Mouse (Mus musculus) testis, adult 2 months (tissue): ENCODE measurements around the gene Tsc22d4. TPM values are rescaled to one million over a fixed set of nuclear protein-coding genes. Genes with fewer than 3 reads are reported as not detected.

Experiments
- H3K27ac ChIP-seq: fragments of 200-500 bp; 2 replicates; pipeline ENCODE4 v1.5.1; 2012; ENCODE audit warnings: low read depth, low read length; ENCODE audit not compliant: control insufficient read depth, insufficient read depth
- H3K27me3 ChIP-seq: fragments of 200-500 bp; 2 replicates; pipeline ENCODE4 v1.6.1; 2012; ENCODE audit warnings: mild to moderate bottlenecking, low read length, moderate library complexity; ENCODE audit not compliant: control insufficient read depth, insufficient read depth
- H3K36me3 ChIP-seq: fragments of 200-500 bp; 2 replicates; pipeline ENCODE4 v1.6.1; 2012; ENCODE audit warnings: mild to moderate bottlenecking, low read length; ENCODE audit not compliant: control insufficient read depth, insufficient read depth
- H3K4me1 ChIP-seq: fragments of 200-500 bp; 2 replicates; pipeline ENCODE4 v1.6.1; 2012; ENCODE audit warnings: low read length; ENCODE audit not compliant: control insufficient read depth, insufficient read depth
- H3K4me3 ChIP-seq: fragments of 200-500 bp; 2 replicates; pipeline ENCODE4 v1.5.1; 2012; ENCODE audit warnings: low read depth, mild to moderate bottlenecking, low read length, moderate library complexity, mixed read lengths; ENCODE audit not compliant: control insufficient read depth
- CTCF ChIP-seq: fragments of 200-500 bp; IDR thresholded peaks from 2 replicates; pipeline ENCODE4 v1.5.1; 2012; ENCODE audit warnings: low read depth, mild to moderate bottlenecking, inconsistent platforms, low read length, moderate library complexity; ENCODE audit not compliant: control insufficient read depth, insufficient read depth, insufficient replicate concordance
- POLR2A ChIP-seq: fragments of 200-500 bp; IDR thresholded peaks from 2 replicates; pipeline ENCODE4 v1.6.1; 2012; ENCODE audit warnings: low read depth, mild to moderate bottlenecking, inconsistent platforms, low read length, moderate library complexity; ENCODE audit not compliant: control insufficient read depth
- polyA plus RNA-seq: library from polyadenylated mRNA; depleted of rRNA; stranded (reverse); fragments of >200 nt; gene quantifications from 2 replicates; pipeline ENCODE4 v1.2.3, GENCODE M21; 2012

Gene Tsc22d4
- polyA plus RNA-seq, 1 experiment = 435 TPM

- Histone ChIP-seq H3K27ac (no peak overlapping the region), H3K36me3 (no peaks in the 10 kb centered on the region; the same call in 1 of the 2 replicates), H3K4me1 (peaks cover 5% of the 10 kb centered on the region), H3K4me3 (no peak overlapping the region), H3K27me3 (no peaks in the 10 kb centered on the region)
- TF ChIP-seq POLR2A = no peak
- TF ChIP-seq CTCF = no peak
Observed at GRCm38 (mm10) chr5:137775587-137776290, 30.2 kb downstream of the Tsc22d4 start.

GRCm38 (mm10) chr5:137776408-137776918, 30.9 kb downstream of the Tsc22d4 start:
- Histone ChIP-seq H3K27me3 (no peaks in the 10 kb centered on the region), H3K4me3 (no peak overlapping the region), H3K36me3 (no peaks in the 10 kb centered on the region; the same call in 1 of the 2 replicates), H3K27ac (no peak overlapping the region), H3K4me1 (peaks cover 5% of the 10 kb centered on the region)
- no peak for TF ChIP-seq CTCF
- no peak for TF ChIP-seq POLR2A

DNA sequence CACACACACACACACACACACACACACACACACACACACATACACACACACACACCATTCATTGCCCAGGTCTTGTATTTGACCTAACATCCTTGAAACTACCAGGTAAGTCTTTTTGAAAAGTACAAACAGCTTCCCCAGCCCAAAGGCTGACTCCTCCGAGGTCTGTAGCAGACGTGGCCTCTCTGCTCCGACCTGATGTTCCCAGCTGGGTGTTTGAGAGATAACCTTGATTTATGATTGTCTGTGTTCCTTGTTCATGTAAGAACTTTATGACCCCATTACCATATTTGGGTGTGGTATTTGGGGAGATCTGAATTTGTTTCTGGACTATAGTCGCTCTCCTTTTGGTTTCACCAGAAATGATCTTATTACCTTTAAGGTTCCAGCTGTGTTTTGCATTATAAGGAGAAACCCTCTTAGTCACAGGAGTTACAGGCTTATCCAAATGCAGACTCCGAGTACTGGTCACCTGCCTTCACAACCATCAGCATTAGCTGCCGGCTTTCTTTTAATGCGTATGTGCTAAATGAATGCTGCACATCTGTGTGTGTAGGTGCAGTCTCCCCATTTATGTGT, 31.8 kb downstream of the Tsc22d4 start:
- Histone ChIP-seq H3K27ac (no peak overlapping the region), H3K36me3 (no peaks in the 10 kb centered on the region; the same call in none of the 2 replicates), H3K4me1 (peaks cover 5% of the 10 kb centered on the region), H3K4me3 (no peak overlapping the region), H3K27me3 (no peaks in the 10 kb centered on the region)
- no peak for TF ChIP-seq POLR2A
- TF ChIP-seq CTCF = no peak

- Histone ChIP-seq H3K4me3 (peak within 1 kb of the TSS; percentile 89), H3K36me3 (no peaks in the 10 kb centered on the region; the same call in none of the 2 replicates), H3K27me3 (no peaks in the 10 kb centered on the region), H3K27ac (peak within 1 kb of the TSS; percentile 77), H3K4me1 (peaks cover 5% of the 10 kb centered on the region)
- TF ChIP-seq CTCF (no peak), POLR2A (peak; percentile 72; the same call in 1 of the 2 replicates)
Observed at GRCm38 (mm10) chr5:137778635-137779034, 33.1 kb downstream of the Tsc22d4 start, which contains the start of gene Ppp1r35. Gene Ppp1r35, plus strand, starts transcription at chr5:137778849.

DNA sequence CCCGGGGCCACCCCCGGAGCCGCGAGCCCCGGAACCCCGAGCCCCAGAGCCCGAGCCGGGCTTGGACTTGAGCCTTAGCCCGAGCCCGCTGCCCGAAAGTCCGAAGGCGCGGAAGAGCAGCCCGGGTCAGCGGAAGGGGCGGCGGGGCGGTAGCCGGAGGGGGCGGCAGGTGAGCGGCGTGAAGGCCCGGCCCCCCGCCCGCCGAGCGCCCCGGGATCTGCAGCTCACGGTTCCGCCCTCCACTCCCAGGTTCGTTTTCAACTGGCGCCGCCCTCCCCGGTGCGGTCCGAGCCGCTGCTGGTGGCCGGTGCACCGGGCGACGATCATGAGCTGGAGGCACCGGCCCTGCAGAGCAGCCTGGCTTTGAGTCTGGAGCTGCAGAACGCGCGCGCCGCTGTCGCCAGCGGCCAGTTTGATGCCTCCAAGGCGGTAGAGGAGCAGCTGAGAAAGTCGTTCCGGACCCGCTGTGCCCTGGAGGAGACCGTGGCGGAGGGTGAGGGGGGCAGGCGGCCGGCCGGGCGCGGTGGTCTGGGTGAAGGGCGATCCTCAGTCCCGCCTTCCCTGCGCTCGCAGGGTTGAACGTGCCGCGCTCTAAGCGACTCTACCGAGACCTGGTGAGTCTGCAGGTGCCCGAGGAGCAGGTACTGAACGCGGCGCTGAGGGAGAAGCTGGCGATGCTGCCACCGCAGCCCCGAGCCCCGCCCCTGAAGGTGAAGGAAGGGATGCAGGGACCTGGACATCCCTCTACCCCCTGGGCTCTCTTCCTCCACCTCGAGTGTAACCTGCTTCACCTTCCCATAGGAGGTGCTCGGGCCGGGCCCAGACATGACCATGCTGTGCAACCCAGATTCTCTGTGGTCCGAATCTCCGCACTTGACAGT, 33.8 kb downstream of the Tsc22d4 start:
- Histone ChIP-seq H3K4me1 (peaks cover 5% of the 10 kb centered on the region), H3K27me3 (no peaks in the 10 kb centered on the region), H3K4me3 (peak overlapping the region; percentile 89), H3K27ac (peak overlapping the region; percentile 77), H3K36me3 (no peaks in the 10 kb centered on the region; the same call in none of the 2 replicates)
- TF ChIP-seq POLR2A (no peak), CTCF (0 out of 2 replicates have a peak, but pooled peaks have one; percentile 2)

- H3K36me3 ChIP-seq = no peaks in the 10 kb centered on the region; the same call in none of the 2 replicates
- H3K4me1 ChIP-seq = peaks cover 15% of the 10 kb centered on the region
- H3K27me3 ChIP-seq = no peaks in the 10 kb centered on the region
- TF ChIP-seq POLR2A (no peak), CTCF (no peak)
- H3K4me3 ChIP-seq = no peak overlapping the region
- no peak overlapping the region for H3K27ac ChIP-seq
Observed at GRCm38 (mm10) chr5:137781661-137782060, 36.1 kb downstream of the Tsc22d4 start.
